Mouse (Mus musculus) CH12.LX (cell line): ENCODE results near the gene Tatdn2. TPM values are rescaled to one million over a fixed set of nuclear protein-coding genes. Genes with fewer than 3 reads are reported as not detected.
A peak's percentile ranks its signal among the peaks of the same experiment; 100 is the strongest.

Source experiments
- DNase-seq: peaks from one replicate; pipeline ENCODE4 v3.0.0-alpha.2; 2013; ENCODE audit errors: extremely low read depth
- H3K27ac ChIP-seq: 2 replicates; pipeline ENCODE4 v1.5.1; 2012; ENCODE audit warnings: low read depth, mild to moderate bottlenecking, control low read depth, moderate library complexity; ENCODE audit not compliant: insufficient read depth
- H3K27me3 ChIP-seq: replicated peaks from 2 replicates; pipeline ENCODE3; 2012; ENCODE audit warnings: inconsistent platforms
- H3K36me3 ChIP-seq, 2 experiments: replicated peaks in 1 of 2; 2 replicates each; pipeline versions ENCODE3 to v1.6.1; 2012; ENCODE audit warnings: inconsistent platforms in 1 of 2, low read length in 1 of 2, mild to moderate bottlenecking in 1 of 2, mixed read lengths in 1 of 2, moderate library complexity in 1 of 2; ENCODE audit not compliant: control insufficient read depth in 1 of 2, insufficient read depth in 1 of 2
- H3K4me1 ChIP-seq, 2 experiments: 2 replicates each; pipeline ENCODE4 v1.6.1; 2012; ENCODE audit warnings: inconsistent platforms in 1 of 2, moderate library complexity in 1 of 2; ENCODE audit not compliant: insufficient read depth in 2 of 2, control insufficient read depth in 1 of 2
- H3K4me2 ChIP-seq: 2 replicates; pipeline ENCODE4 v1.6.1; 2012; ENCODE audit warnings: low read depth, mild to moderate bottlenecking, control low read depth; ENCODE audit not compliant: poor library complexity, insufficient read depth, severe bottlenecking
- H3K4me3 ChIP-seq, 3 experiments: fragments of 150-350 bp in 1 of 3; sonication (generic) in 1 of 3; replicated peaks in 1 of 3; 2 replicates each; pipeline versions ENCODE3 to v1.5.1; 2011 to 2012; ENCODE audit warnings: low read depth in 2 of 3, low read length in 2 of 3, mild to moderate bottlenecking in 2 of 3, moderate library complexity in 2 of 3, control low read depth in 1 of 3, improper control_type of control experiment in 1 of 3, inconsistent platforms in 1 of 3, mixed read lengths in 1 of 3; ENCODE audit not compliant: poor library complexity in 1 of 3
- H3K79me2 ChIP-seq: replicated peaks from 2 replicates; pipeline ENCODE4 v1.6.1; 2012; ENCODE audit warnings: mild to moderate bottlenecking, moderate library complexity; ENCODE audit not compliant: control insufficient read depth, poor library complexity, insufficient read depth, severe bottlenecking; ENCODE audit errors: extremely low read depth
- H3K9ac ChIP-seq: 2 replicates; pipeline ENCODE4 v1.6.1; 2012; ENCODE audit warnings: low read depth, mild to moderate bottlenecking, control low read depth, moderate library complexity; ENCODE audit not compliant: insufficient read depth
- H3K9me3 ChIP-seq: replicated peaks from 2 replicates; pipeline ENCODE3; 2012; ENCODE audit warnings: low read length, inconsistent platforms, mixed read lengths
- BHLHE40 ChIP-seq: IDR thresholded peaks from 2 replicates; pipeline ENCODE4 v1.6.1; 2011; ENCODE audit warnings: mild to moderate bottlenecking, low read depth, low read length, improper control_type of control experiment
- E2F4 ChIP-seq: IDR thresholded peaks from 2 replicates; pipeline ENCODE4 v1.6.1; 2011; ENCODE audit warnings: low read depth, low read length, improper control_type of control experiment; ENCODE audit not compliant: insufficient replicate concordance
- ELF1 ChIP-seq: IDR thresholded peaks from 2 replicates; pipeline ENCODE4 v1.6.1; 2014; ENCODE audit warnings: low read depth, mild to moderate bottlenecking, inconsistent platforms, low read length, improper control_type of control experiment
- EP300 ChIP-seq: IDR thresholded peaks from 2 replicates; pipeline ENCODE4 v1.6.1; 2011; ENCODE audit warnings: low read length, improper control_type of control experiment
- ETS1 ChIP-seq: conservative IDR thresholded peaks from 2 replicates; pipeline ENCODE4 v1.6.1; 2012; ENCODE audit warnings: low read depth, mild to moderate bottlenecking, inconsistent platforms, low read length, improper control_type of control experiment, moderate library complexity
- GABPA ChIP-seq: IDR thresholded peaks from 2 replicates; pipeline ENCODE4 v1.6.1; 2012; ENCODE audit warnings: low read depth, low read length, improper control_type of control experiment, inconsistent platforms; ENCODE audit not compliant: insufficient replicate concordance
- IRF4 ChIP-seq: IDR thresholded peaks from 2 replicates; pipeline ENCODE4 v1.6.1; 2014; ENCODE audit warnings: low read depth, mild to moderate bottlenecking, inconsistent platforms, low read length, improper control_type of control experiment
- JUN ChIP-seq: IDR thresholded peaks from 2 replicates; pipeline ENCODE4 v1.6.1; 2011; ENCODE audit warnings: low read depth, mild to moderate bottlenecking, low read length, improper control_type of control experiment, moderate library complexity; ENCODE audit not compliant: insufficient read depth
- JUND ChIP-seq: conservative IDR thresholded peaks from 2 replicates; pipeline ENCODE4 v1.6.1; 2011; ENCODE audit warnings: low read depth, low read length, improper control_type of control experiment
- KAT2A ChIP-seq: IDR thresholded peaks from 2 replicates; pipeline ENCODE4 v1.6.1; 2012; ENCODE audit warnings: low read length, improper control_type of control experiment, inconsistent platforms; ENCODE audit not compliant: insufficient replicate concordance
- MAX ChIP-seq: IDR thresholded peaks from 2 replicates; pipeline ENCODE4 v1.6.1; 2011; ENCODE audit warnings: low read length, improper control_type of control experiment
- MAZ ChIP-seq: IDR thresholded peaks from 2 replicates; pipeline ENCODE4 v1.6.1; 2012; ENCODE audit warnings: low read depth, mild to moderate bottlenecking, inconsistent platforms, low read length, improper control_type of control experiment, moderate library complexity
- MEF2A ChIP-seq: IDR thresholded peaks from 2 replicates; pipeline ENCODE4 v1.6.1; 2014; ENCODE audit warnings: low read depth, mild to moderate bottlenecking, inconsistent platforms, low read length, improper control_type of control experiment, borderline replicate concordance
- MYC ChIP-seq: IDR thresholded peaks from 2 replicates; pipeline ENCODE4 v1.6.1; 2011; ENCODE audit warnings: low read depth, mild to moderate bottlenecking, improper control_type of control experiment, low read length
- NRF1 ChIP-seq: IDR thresholded peaks from 2 replicates; pipeline ENCODE4 v1.6.1; 2014; ENCODE audit warnings: low read depth, mild to moderate bottlenecking, inconsistent platforms, low read length, improper control_type of control experiment, moderate library complexity
- RAD21 ChIP-seq: IDR thresholded peaks from 2 replicates; pipeline ENCODE4 v1.6.1; 2011; ENCODE audit warnings: low read depth, mild to moderate bottlenecking, low read length, improper control_type of control experiment, moderate library complexity
- RCOR1 ChIP-seq: conservative IDR thresholded peaks from 2 replicates; pipeline ENCODE4 v1.6.1; 2012; ENCODE audit warnings: low read depth, mild to moderate bottlenecking, inconsistent platforms, low read length, improper control_type of control experiment
- SIN3A ChIP-seq: IDR thresholded peaks from 2 replicates; pipeline ENCODE4 v1.6.1; 2012; ENCODE audit warnings: low read length, improper control_type of control experiment, inconsistent platforms
- SMC3 ChIP-seq: IDR thresholded peaks from 2 replicates; pipeline ENCODE4 v1.6.1; 2011; ENCODE audit warnings: low read depth, low read length, improper control_type of control experiment
- TCF12 ChIP-seq: IDR thresholded peaks from 2 replicates; pipeline ENCODE4 v1.6.1; 2014; ENCODE audit warnings: low read depth, mild to moderate bottlenecking, inconsistent platforms, low read length, improper control_type of control experiment
- UBTF ChIP-seq: IDR thresholded peaks from 2 replicates; pipeline ENCODE4 v1.6.1; 2012; ENCODE audit warnings: low read depth, mild to moderate bottlenecking, inconsistent platforms, low read length, improper control_type of control experiment, moderate library complexity
- ZNF384 ChIP-seq: IDR thresholded peaks from 2 replicates; pipeline ENCODE4 v1.6.1; 2012; ENCODE audit warnings: low read depth, low read length, improper control_type of control experiment, inconsistent platforms
- dilution Hi-C: fragments of 300-500 bp; cut with MboI; formaldehyde crosslinking; loops from 2 replicates; pipeline ENCODE4 v1.14.3; 2020; ENCODE audit warnings: low sequenced_read_pairs; ENCODE audit not compliant: extremely low pct_unique_long_range_greater_than_20kb, extremely low pct_ligation_motif_present
- in situ Hi-C: fragments of 300-500 bp; cut with MboI; formaldehyde crosslinking; loops from 3 replicates; pipeline ENCODE4 v1.14.3; 2019; ENCODE audit warnings: low sequenced_read_pairs, low pct_ligation_motif_present, low pct_unique_long_range_greater_than_20kb, mixed read lengths
- polyA plus RNA-seq: library from polyadenylated mRNA; unstranded; fragments of >175 nt; gene quantifications from 2 replicates; pipeline ENCODE4 v1.2.1, GENCODE M21; 2012; ENCODE audit warnings: low read depth; ENCODE audit not compliant: insufficient read length
- total RNA-seq, 2 experiments: library from RNA; depleted of rRNA; stranded (reverse); fragments of 300-350 nt in 1 of 2; fragments of >200 nt in 1 of 2; gene quantifications; 2 replicates each; pipeline ENCODE4 v1.2.3; 2012 to 2014

Gene Tatdn2
- total and polyA plus RNA-seq, 3 experiments = 35.1 to 58.0 (median 35.5) TPM

GRCm38 (mm10) chr6:113675234-113675633 is 21.6 kb upstream of the Tatdn2 start:
- Histone ChIP-seq H3K79me2 (peaks cover 24% of the 10 kb centered on the region), H3K36me3 (peaks cover 71 to 86% of the 10 kb centered on the region in 2 experiments), H3K27ac (peak overlapping the region; percentile 32; the same call in 1 of the 2 replicates), H3K4me2 (no peak overlapping the region), H3K9ac (no peak overlapping the region), H3K27me3 (no peaks in the 10 kb centered on the region), H3K9me3 (peaks cover 8% of the 10 kb centered on the region), H3K4me1 (peaks cover 19 to 76% of the 10 kb centered on the region in 2 experiments), H3K4me3 (no peak overlapping the region)
- peak; percentile 61 for DNase-seq
- in situ Hi-C loops (loop anchor here (5.0 kb wide), 1 partner anchor 38 kb away; the partner anchor contains the start of gene Irak2), dilution Hi-C loops (no loop called here)
- no peak for TF ChIP-seq MYC
- peak; percentile 68 for TF ChIP-seq ETS1
- peak; percentile 61; the same call in 1 of the 2 replicates for TF ChIP-seq MAX
- peak; percentile 85 for TF ChIP-seq BHLHE40
- TF ChIP-seq MEF2A = 0 out of 2 replicates have a peak, but pooled peaks have one; percentile 17

- no peak overlapping the region for H3K4me2 ChIP-seq
- TF ChIP-seq RAD21 = no peak
- TF ChIP-seq MAZ = no peak
- TF ChIP-seq EP300 = no peak
- no peak for TF ChIP-seq BHLHE40
- TF ChIP-seq GABPA = no peak
- no peak for TF ChIP-seq SMC3
- TF ChIP-seq RCOR1 = no peak
- TF ChIP-seq TCF12 = no peak
- no peak for TF ChIP-seq SIN3A
- no peak for TF ChIP-seq UBTF
- TF ChIP-seq KAT2A = no peak
- no peak for TF ChIP-seq IRF4
- no peak for TF ChIP-seq ELF1
- TF ChIP-seq JUND = no peak
- TF ChIP-seq JUN = no peak
- TF ChIP-seq ZNF384 = no peak
- TF ChIP-seq E2F4 = no peak
- no peak for TF ChIP-seq MEF2A
- TF ChIP-seq NRF1 = no peak
- H3K27me3 ChIP-seq = no peaks in the 10 kb centered on the region
- H3K9ac ChIP-seq = no peak overlapping the region
- dilution Hi-C loops = no loop called here
- no peak for DNase-seq
- no peak overlapping the region for H3K4me3 ChIP-seq
- peaks cover 78 to 91% of the 10 kb centered on the region in 2 experiments for H3K36me3 ChIP-seq
- peaks cover 18% of the 10 kb centered on the region for H3K79me2 ChIP-seq
- H3K27ac ChIP-seq = no peak overlapping the region
- peaks cover 20 to 80% of the 10 kb centered on the region in 2 experiments for H3K4me1 ChIP-seq
- in situ Hi-C loops = loop anchor here (5.0 kb wide), 1 partner anchor 39 kb away; the partner anchor contains the start of gene Irak2
- peaks cover 8% of the 10 kb centered on the region for H3K9me3 ChIP-seq
Measured at GRCm38 (mm10) chr6:113675991-113676390, 20.9 kb upstream of the Tatdn2 start.
